Mouse (Mus musculus): ENCODE data around the gene Ppp2r5b. TPM values are rescaled to one million over a fixed set of nuclear protein-coding genes. Genes with fewer than 3 reads are reported as not detected.

The Ppp2r5b gene
- total RNA-seq (2021), result 10 to 100 TPM; 52.9 to 56.9 TPM
- long read RNA-seq, experiment 1, transcript Ppp2r5b-201 (14 exons, 2,742 nt), result major isoform, 11 of 39 reads
- long read RNA-seq, experiment 1, partial matches to known transcripts, result 15 of 39 reads
- long read RNA-seq, experiment 1, other reads (novel, unspliced or antisense), result 13 of 39 reads
- long read RNA-seq, experiment 2, transcript Ppp2r5b-201 (14 exons, 2,742 nt), result major isoform, 38 of 50 reads
- long read RNA-seq, experiment 2, partial matches to known transcripts, result 5 of 50 reads
- long read RNA-seq, experiment 2, other reads (novel, unspliced or antisense), result 7 of 50 reads

GRCm38 (mm10) chr19:6235084-6236052 lies at the start of gene Ppp2r5b:
Gene Ppp2r5b (minus strand): TSS chr19:6235872.
- peak; percentile 97 for DNase-seq

- no peak for DNase-seq
Measured at GRCm38 (mm10) chr19:6285226-6285625, 49.6 kb upstream of the Ppp2r5b start.

- DNase-seq, result no peak
Measured at GRCm38 (mm10) chr19:6284502-6284901, 48.8 kb upstream of the Ppp2r5b start.

- no peak for DNase-seq
Measured at GRCm38 (mm10) chr19:6283001-6283400, 47.3 kb upstream of the Ppp2r5b start.

GRCm38 (mm10) chr19:6281122-6282020 lies 45.7 kb upstream of the Ppp2r5b start:
- DNase-seq, result no peak

GRCm38 (mm10) chr19:6280554-6280953 lies 44.9 kb upstream of the Ppp2r5b start:
- DNase-seq, result no peak

GRCm38 (mm10) chr19:6279481-6280144 lies 43.9 kb upstream of the Ppp2r5b start:
- DNase-seq, result no peak

GRCm38 (mm10) chr19:6278439-6279073 lies 42.9 kb upstream of the Ppp2r5b start:
- no peak for DNase-seq

- peak; percentile 83 for DNase-seq
Measured at GRCm38 (mm10) chr19:6277661-6278438, 42.2 kb upstream of the Ppp2r5b start.

GRCm38 (mm10) chr19:6276426-6277421 lies 41.1 kb upstream of the Ppp2r5b start, which contains the start of gene Ehd1:
Gene Ehd1 (plus strand): TSS chr19:6276725.
- peak; percentile 98 for DNase-seq

- no peak for DNase-seq
Measured at GRCm38 (mm10) chr19:6275740-6276389, 40.2 kb upstream of the Ppp2r5b start.

- no peak for DNase-seq
Measured at GRCm38 (mm10) chr19:6273998-6274608, 38.4 kb upstream of the Ppp2r5b start.

GRCm38 (mm10) chr19:6273592-6273991 lies 37.9 kb upstream of the Ppp2r5b start:
- DNase-seq, result no peak

GRCm38 (mm10) chr19:6272738-6273137 lies 37.1 kb upstream of the Ppp2r5b start:
- no peak for DNase-seq

- DNase-seq, result no peak
Measured at GRCm38 (mm10) chr19:6272053-6272452, 36.4 kb upstream of the Ppp2r5b start.

- DNase-seq, result no peak
Measured at GRCm38 (mm10) chr19:6271206-6271605, 35.5 kb upstream of the Ppp2r5b start.

GRCm38 (mm10) chr19:6270661-6271060 lies 35.0 kb upstream of the Ppp2r5b start:
- DNase-seq, result no peak
